ENCODE assay signal across 8 mouse cellular contexts in genomic region chr17:15499656-15500394, GRCm38 (mm10). TPM values are rescaled to one million over a fixed set of nuclear protein-coding genes. Genes with fewer than 3 reads are reported as not detected.
DNase-seq lines count a peak whose midpoint lies in the region; ATAC-seq and TF ChIP-seq lines count a peak whose summit lies in the region.

Gene Psmb1 (minus strand): TSS chr17:15499751.
Gene Tbp (plus strand): TSS chr17:15499888.

- peak within 1 kb of the TSS; percentile 81 for H3K4me2 ChIP-seq in forebrain, embryonic 12.5 days
- H3K4me2 ChIP-seq in heart, postnatal 0 days (ENCODE audit: low read depth, low read length): peak within 1 kb of the TSS; percentile 79
- H3K4me2 ChIP-seq in liver, embryonic 16.5 days (ENCODE audit: low read depth, low read length): peak within 1 kb of the TSS; percentile 80
- peak within 1 kb of the TSS; percentile 97 for H3K4me2 ChIP-seq in neural tube, embryonic 13.5 days

- TF ChIP-seq CTCF in E14TG2a.4 (conservative IDR thresholded peaks at IDR 0.05; ENCODE audit: low read length): no peak
- no peak for TF ChIP-seq CTCF in heart, postnatal 0 days (IDR thresholded peaks at IDR 0.05; ENCODE audit: low read depth)
- no peak for TF ChIP-seq CTCF in testis, adult 2 months (IDR thresholded peaks at IDR 0.05; ENCODE audit: control insufficient read depth, insufficient read depth, insufficient replicate concordance, low read depth, low read length)

- H3K27ac ChIP-seq in forebrain, embryonic 12.5 days: peak within 1 kb of the TSS; percentile 95
- peak within 1 kb of the TSS; percentile 95 for H3K27ac ChIP-seq in heart, postnatal 0 days (ENCODE audit: low read depth)
- H3K27ac ChIP-seq in liver, embryonic 16.5 days (ENCODE audit: low read length): peak within 1 kb of the TSS; percentile 92
- peak within 1 kb of the TSS; percentile 94 for H3K27ac ChIP-seq in neural tube, embryonic 13.5 days (replicated peaks)
- peak within 1 kb of the TSS; percentile 86 for H3K27ac ChIP-seq in testis, adult 2 months (ENCODE audit: control insufficient read depth, insufficient read depth, low read depth, low read length)

- TF ChIP-seq POLR2A in testis, adult 2 months (IDR thresholded peaks at IDR 0.05; ENCODE audit: control insufficient read depth, low read depth, low read length): peak; percentile 98

- peaks cover 57% of the 10 kb centered on the region for H3K4me1 ChIP-seq in E14TG2a.4 (replicated peaks; ENCODE audit: low read depth, low read length)
- H3K4me1 ChIP-seq in forebrain, embryonic 12.5 days: peaks cover 38% of the 10 kb centered on the region
- H3K4me1 ChIP-seq in heart, postnatal 0 days (ENCODE audit: control insufficient read depth, insufficient read depth): peaks cover 28% of the 10 kb centered on the region
- H3K4me1 ChIP-seq in liver, embryonic 16.5 days (ENCODE audit: control insufficient read depth, low read depth, low read length): peaks cover 28% of the 10 kb centered on the region
- H3K4me1 ChIP-seq in neural tube, embryonic 13.5 days (replicated peaks): peaks cover 46% of the 10 kb centered on the region
- H3K4me1 ChIP-seq in testis, adult 2 months (ENCODE audit: control insufficient read depth, insufficient read depth, low read length): peaks cover 2% of the 10 kb centered on the region; the same call in 1 of the 2 replicates

- peak within 1 kb of the TSS; percentile 86 for H3K9ac ChIP-seq in forebrain, embryonic 12.5 days
- H3K9ac ChIP-seq in heart, postnatal 0 days (replicated peaks; ENCODE audit: low read depth, low read length): peak within 1 kb of the TSS; percentile 80
- peak within 1 kb of the TSS; percentile 89 for H3K9ac ChIP-seq in liver, embryonic 16.5 days (ENCODE audit: low read depth, low read length)
- H3K9ac ChIP-seq in neural tube, embryonic 13.5 days: peak within 1 kb of the TSS; percentile 93

- under 1% methylated on average over 63 of the region's 63 CpGs for WGBS in forebrain, embryonic 12.5 days
- WGBS in heart, postnatal 0 days: under 1% methylated on average over 63 of the region's 63 CpGs
- under 1% methylated on average over 63 of the region's 63 CpGs for WGBS in liver, embryonic 16.5 days (ENCODE audit: insufficient replicate concordance)
- under 1% methylated on average over 58 of the region's 63 CpGs for WGBS in neural tube, embryonic 13.5 days

- H3K9me3 ChIP-seq in E14TG2a.4 (ENCODE audit: low read length): no peaks in the 10 kb centered on the region
- no peaks in the 10 kb centered on the region for H3K9me3 ChIP-seq in forebrain, embryonic 12.5 days
- no peaks in the 10 kb centered on the region for H3K9me3 ChIP-seq in heart, postnatal 0 days (replicated peaks; ENCODE audit: control insufficient read depth, low read length)
- H3K9me3 ChIP-seq in liver, embryonic 16.5 days (replicated peaks; ENCODE audit: control insufficient read depth, low read length): no peaks in the 10 kb centered on the region
- H3K9me3 ChIP-seq in neural tube, embryonic 13.5 days: no peaks in the 10 kb centered on the region

- TF ChIP-seq EP300 in heart, postnatal 0 days (IDR thresholded peaks at IDR 0.05; ENCODE audit: low read depth): peak; percentile 70; the same call in 1 of the 2 replicates

- peak; percentile 96 for DNase-seq in c-Kit-positive CD71-positive TER-119-positive erythroid progenitor cells, embryonic 14.5 days (ENCODE audit: low spot score)
- peak; percentile 96 for DNase-seq in heart, postnatal 0 days (ENCODE audit: low spot score)
- DNase-seq in kidney, postnatal 4 days: peak; percentile 99

- peak; percentile 93 for ATAC-seq in forebrain, embryonic 12.5 days (ENCODE audit: low FRiP score)
- peak; percentile 90 for ATAC-seq in heart, postnatal 0 days (ENCODE audit: insufficient read depth, low read depth)
- peak; percentile 88 for ATAC-seq in liver, embryonic 16.5 days (ENCODE audit: low read depth)
- ATAC-seq in neural tube, embryonic 13.5 days (ENCODE audit: low read depth): peak; percentile 95

- H3K4me3 ChIP-seq in E14TG2a.4 (replicated peaks; ENCODE audit: low read length): peak within 1 kb of the TSS; percentile 99
- H3K4me3 ChIP-seq in forebrain, embryonic 12.5 days (replicated peaks): peak within 1 kb of the TSS; percentile 96
- peak within 1 kb of the TSS; percentile 96 for H3K4me3 ChIP-seq in heart, postnatal 0 days (ENCODE audit: low read depth, low read length)
- H3K4me3 ChIP-seq in liver, embryonic 16.5 days (ENCODE audit: low read depth, low read length): peak within 1 kb of the TSS; percentile 97
- H3K4me3 ChIP-seq in neural tube, embryonic 13.5 days: peak within 1 kb of the TSS; percentile 96
- H3K4me3 ChIP-seq in testis, adult 2 months (ENCODE audit: control insufficient read depth, low read depth, low read length): peak within 1 kb of the TSS; percentile 99

- no peaks in the 10 kb centered on the region for H3K27me3 ChIP-seq in E14TG2a.4 (ENCODE audit: insufficient read depth, low read length)
- H3K27me3 ChIP-seq in forebrain, embryonic 12.5 days: no peaks in the 10 kb centered on the region
- no peaks in the 10 kb centered on the region for H3K27me3 ChIP-seq in heart, postnatal 0 days (ENCODE audit: control insufficient read depth, insufficient read depth, low read length)
- H3K27me3 ChIP-seq in liver, embryonic 16.5 days (ENCODE audit: control insufficient read depth, insufficient read depth, low read depth, low read length): no peaks in the 10 kb centered on the region
- no peaks in the 10 kb centered on the region for H3K27me3 ChIP-seq in neural tube, embryonic 13.5 days
- H3K27me3 ChIP-seq in testis, adult 2 months (ENCODE audit: control insufficient read depth, insufficient read depth, low read length): no peaks in the 10 kb centered on the region

- H3K36me3 ChIP-seq in E14TG2a.4 (ENCODE audit: insufficient read depth, low read length): peaks cover 53% of the 10 kb centered on the region
- H3K36me3 ChIP-seq in forebrain, embryonic 12.5 days (replicated peaks): peaks cover 29% of the 10 kb centered on the region
- peaks cover 26% of the 10 kb centered on the region for H3K36me3 ChIP-seq in heart, postnatal 0 days (replicated peaks; ENCODE audit: control insufficient read depth, insufficient read depth, low read length)
- H3K36me3 ChIP-seq in liver, embryonic 16.5 days (ENCODE audit: control insufficient read depth, insufficient read depth): peaks cover 11% of the 10 kb centered on the region
- peaks cover 23% of the 10 kb centered on the region for H3K36me3 ChIP-seq in neural tube, embryonic 13.5 days
- peaks cover 5% of the 10 kb centered on the region for H3K36me3 ChIP-seq in testis, adult 2 months (ENCODE audit: control insufficient read depth, insufficient read depth, low read length)

RNA-seq across cellular contexts. Expression of gene Psmb1, which starts in this region (rescaled TPM):
- 236 and 238 TPM in 2 replicates for polyA plus RNA-seq in forebrain, embryonic 12.5 days (2016; fragmentation: Nextera tagmentation; extraction: Ambion mirVana)
- 91.4 and 112 TPM in 2 replicates for total RNA-seq in heart, postnatal 0 days (2014; rRNA removed; ENCODE audit: low replicate concordance)
- 228 and 230 TPM in 2 replicates for polyA plus RNA-seq in heart, postnatal 0 days (2015; fragmentation: Nextera tagmentation; extraction: Ambion mirVana)
- polyA plus RNA-seq in liver, embryonic 16.5 days (2015; fragmentation: Nextera tagmentation; extraction: Ambion mirVana): 108 and 120 TPM in 2 replicates
- 274 and 289 TPM in 2 replicates for polyA plus RNA-seq in neural tube, embryonic 13.5 days (2015; fragmentation: Nextera tagmentation; extraction: Ambion mirVana)
- polyA plus RNA-seq in testis, adult 2 months (2012; rRNA removed): 50.8 and 58.3 TPM in 2 replicates

RNA-seq across cellular contexts. Expression of gene Tbp, which starts in this region (rescaled TPM):
- 69.8 and 70.5 TPM in 2 replicates for polyA plus RNA-seq in forebrain, embryonic 12.5 days (2016; fragmentation: Nextera tagmentation; extraction: Ambion mirVana)
- total RNA-seq in heart, postnatal 0 days (2014; rRNA removed; ENCODE audit: low replicate concordance): 22.5 and 26.7 TPM in 2 replicates
- 14.7 and 16.5 TPM in 2 replicates for polyA plus RNA-seq in heart, postnatal 0 days (2015; fragmentation: Nextera tagmentation; extraction: Ambion mirVana)
- 17.1 and 17.3 TPM in 2 replicates for polyA plus RNA-seq in liver, embryonic 16.5 days (2015; fragmentation: Nextera tagmentation; extraction: Ambion mirVana)
- polyA plus RNA-seq in neural tube, embryonic 13.5 days (2015; fragmentation: Nextera tagmentation; extraction: Ambion mirVana): 51.4 and 63.3 TPM in 2 replicates
- polyA plus RNA-seq in testis, adult 2 months (2012; rRNA removed): 230 and 281 TPM in 2 replicates

Comparison
In these comparisons a context has a peak if more than half of its experiments do, and no peak if none do; other contexts are left out.
1. Peak in every context shown above with its lines: DNase-seq, ATAC-seq, H3K4me3 ChIP-seq and H3K27ac ChIP-seq.